In the genomic region with DNA sequence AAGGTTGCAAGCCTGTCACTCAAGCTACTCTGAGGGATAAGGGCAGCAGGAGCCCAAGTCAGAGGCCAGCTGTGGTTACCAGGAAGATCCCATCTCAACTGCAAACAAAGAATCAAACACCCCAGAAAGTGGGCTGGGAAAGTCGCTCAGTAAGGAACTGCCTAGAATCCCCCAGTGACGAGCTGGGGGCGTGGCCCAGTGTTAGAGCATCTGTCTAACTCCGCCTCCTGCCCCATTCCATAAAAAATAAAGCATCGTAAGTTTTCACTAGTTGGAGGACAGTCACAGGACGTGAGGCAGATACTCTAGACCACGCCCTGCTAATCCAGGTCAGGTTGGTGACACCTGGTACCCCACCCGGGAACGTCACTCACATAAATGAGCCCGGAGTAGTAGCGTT, we compare ENCODE assay signal across 27 mouse cellular contexts. TPM values are rescaled to one million over a fixed set of nuclear protein-coding genes. Genes with fewer than 3 reads are reported as not detected.
DNase-seq lines count a peak whose midpoint lies in the region; ATAC-seq and TF ChIP-seq lines count a peak whose summit lies in the region.
"Had no signal": no experiment of that assay in that cellular context is flagged by ENCODE, and none has a peak within 500 bp of the region (broad histone marks: within the 10 kb centered on the region; RNA-seq: fewer than 3 reads in every experiment).

No protein-coding gene starts in this region.

- no peak overlapping the region for H3K4me3 ChIP-seq in lung, postnatal 0 days (ENCODE audit: low read depth, low read length)
- no peak overlapping the region for H3K4me3 ChIP-seq in lung, adult 2 months (replicated peaks; ENCODE audit: extremely low read depth, low read depth, low read length)
- H3K4me3 ChIP-seq in ES-Bruce4 (ENCODE audit: low read depth, low read length) = peak overlapping the region; percentile 35
- H3K4me3 ChIP-seq in ES-E14 (ENCODE audit: insufficient read depth in 1 of 2, low read depth in 1 of 2, low read length in 2 of 2, poor library complexity in 1 of 2, severe bottlenecking in 1 of 2) = peak overlapping the region; percentile 50 to 53; a peak in 3 of 4 replicates
- H3K4me3 ChIP-seq in hindbrain, embryonic 16.5 days (ENCODE audit: low read length) = no peak overlapping the region
- H3K4me3 ChIP-seq: embryonic facial prominence, embryonic 15.5 days; erythroblast, embryonic 14.5 days; forebrain, embryonic 10.5 days; gastrocnemius, adult 2 months; heart, embryonic 13.5 days; hindbrain, embryonic 15.5 days had no signal

- no peak for TF ChIP-seq CTCF in lung, postnatal 0 days (IDR thresholded peaks at IDR 0.05)
- TF ChIP-seq CTCF in lung, adult 2 months (IDR thresholded peaks at IDR 0.05; ENCODE audit: insufficient read depth, low read length) = no peak
- TF ChIP-seq CTCF in ES-Bruce4 (IDR thresholded peaks at IDR 0.05; ENCODE audit: low read depth, low read length) = no peak

- 33% methylated on average over 11 of the region's 11 CpGs for WGBS in lung, postnatal 0 days
- WGBS in lung, adult 2 months = 35% methylated on average over 11 of the region's 11 CpGs
- WGBS in hindbrain, embryonic 16.5 days = 43% methylated on average over 11 of the region's 11 CpGs

- ATAC-seq in lung, postnatal 0 days = no peak
- no peak for ATAC-seq in hindbrain, embryonic 16.5 days
- ATAC-seq: forebrain, embryonic 14.5 days had no signal

- H3K4me1 ChIP-seq in lung, postnatal 0 days (ENCODE audit: insufficient read depth, low read depth, low read length) = no peaks in the 10 kb centered on the region
- peaks cover 5% of the 10 kb centered on the region for H3K4me1 ChIP-seq in lung, adult 2 months (ENCODE audit: control insufficient read depth, insufficient read depth, low read length)
- H3K4me1 ChIP-seq in ES-Bruce4 (ENCODE audit: control insufficient read depth, insufficient read depth, low read length) (no peaks in the 10 kb centered on the region), ES-E14 (ENCODE audit: control insufficient read depth in 2 of 2, insufficient read depth in 2 of 2, low read length in 2 of 2, poor library complexity in 1 of 2) (peaks cover 0 to 10% of the 10 kb centered on the region in 2 experiments; a peak in 1 of 4 replicates)
- no peaks in the 10 kb centered on the region for H3K4me1 ChIP-seq in hindbrain, embryonic 16.5 days (ENCODE audit: control insufficient read depth, insufficient read depth, low read depth, low read length)
- H3K4me1 ChIP-seq: heart, embryonic 13.5 days; hindbrain, embryonic 15.5 days had no signal

- H3K9ac ChIP-seq in lung, postnatal 0 days (replicated peaks; ENCODE audit: low read depth) = no peak overlapping the region
- H3K9ac ChIP-seq in ES-Bruce4 (ENCODE audit: low read depth, poor library complexity, severe bottlenecking) (no peak overlapping the region), ES-E14 (ENCODE audit: insufficient read depth, low read depth, low read length, poor library complexity, severe bottlenecking) (peak overlapping the region; percentile 22; the same call in 1 of the 2 replicates)
- no peak overlapping the region for H3K9ac ChIP-seq in hindbrain, embryonic 16.5 days (ENCODE audit: low read depth, low read length)
- H3K9ac ChIP-seq: embryonic facial prominence, embryonic 15.5 days; heart, embryonic 13.5 days; hindbrain, embryonic 15.5 days had no signal

- peak overlapping the region; percentile 32; the same call in 1 of the 2 replicates for H3K4me2 ChIP-seq in lung, postnatal 0 days (replicated peaks; ENCODE audit: low read depth, low read length)
- H3K4me2 ChIP-seq in hindbrain, embryonic 16.5 days (ENCODE audit: low read length) = no peak overlapping the region
- H3K4me2 ChIP-seq: embryonic facial prominence, embryonic 15.5 days; heart, embryonic 13.5 days; hindbrain, embryonic 15.5 days had no signal

- no peaks in the 10 kb centered on the region for H3K36me3 ChIP-seq in lung, postnatal 0 days (ENCODE audit: insufficient read depth, low read length)
- H3K36me3 ChIP-seq in ES-Bruce4 (ENCODE audit: control insufficient read depth, insufficient read depth, low read length, poor library complexity, severe bottlenecking) (no peaks in the 10 kb centered on the region), ES-E14 (ENCODE audit: control insufficient read depth, insufficient read depth, low read length, poor library complexity, severe bottlenecking) (no peaks in the 10 kb centered on the region)
- no peaks in the 10 kb centered on the region for H3K36me3 ChIP-seq in hindbrain, embryonic 16.5 days (ENCODE audit: control insufficient read depth, insufficient read depth, low read length)
- H3K36me3 ChIP-seq: embryonic facial prominence, embryonic 15.5 days; forebrain, embryonic 10.5 days; heart, embryonic 13.5 days; hindbrain, embryonic 15.5 days had no signal

- no peak for TF ChIP-seq EP300 in lung, postnatal 0 days (IDR thresholded peaks at IDR 0.05)
- no peak for TF ChIP-seq EP300 in ES-Bruce4 (IDR thresholded peaks at IDR 0.05; ENCODE audit: insufficient read depth, low read depth, low read length)

- H3K27me3 ChIP-seq in lung, postnatal 0 days (replicated peaks; ENCODE audit: insufficient read depth, low read length) = no peaks in the 10 kb centered on the region
- H3K27me3 ChIP-seq in ES-Bruce4 (ENCODE audit: control insufficient read depth, insufficient read depth, low read length, poor library complexity, severe bottlenecking) = no peaks in the 10 kb centered on the region
- H3K27me3 ChIP-seq in hindbrain, embryonic 16.5 days (replicated peaks; ENCODE audit: control insufficient read depth, insufficient read depth, low read length) = peaks cover 5% of the 10 kb centered on the region; the same call in 1 of the 2 replicates

- H3K27ac ChIP-seq in lung, postnatal 0 days (ENCODE audit: low read length) = peak overlapping the region; percentile 77
- H3K27ac ChIP-seq in ES-Bruce4 (ENCODE audit: insufficient read depth, low read length) (no peak overlapping the region), ES-E14 (ENCODE audit: insufficient read depth, low read depth, low read length, poor library complexity, severe bottlenecking) (no peak overlapping the region)
- no peak overlapping the region for H3K27ac ChIP-seq in hindbrain, embryonic 16.5 days (ENCODE audit: low read depth, low read length)
- H3K27ac ChIP-seq: embryonic facial prominence, embryonic 15.5 days; forebrain, embryonic 10.5 days; gastrocnemius, adult 2 months; heart, embryonic 13.5 days; hindbrain, embryonic 15.5 days had no signal

- TF ChIP-seq POLR2A in lung, adult 2 months (IDR thresholded peaks at IDR 0.05; ENCODE audit: borderline replicate concordance, extremely low read depth, low read depth, low read length) = no peak
- TF ChIP-seq POLR2A in ES-Bruce4 (IDR thresholded peaks at IDR 0.05; ENCODE audit: insufficient read depth, low read length) = no peak

- in situ Hi-C loops in ES-E14 (cut with MboI; ENCODE audit: low sequenced_read_pairs in 2 of 2, unreplicated experiment in 2 of 2) = no loop called here

- DNase-seq in lung, postnatal 0 days (ENCODE audit: low spot score) = peak; percentile 34
- no peak for DNase-seq in lung, adult 2 months
- DNase-seq in ES-E14 (ENCODE audit: low read depth, low spot score) = no peak
- no peak for DNase-seq in gastrocnemius, postnatal 10 days
- DNase-seq: adrenal gland, postnatal 10 days; cerebellum, adult 11 months; cerebellum, adult 8-10 months; cerebellum, postnatal 14 days; embryo, embryonic 11 days; gastrocnemius, adult 2 months; gastrocnemius, postnatal 36 days; heart, adult 11 months; heart, postnatal 36 days had no signal

- H3K9me3 ChIP-seq in lung, postnatal 0 days (ENCODE audit: low read length) = no peaks in the 10 kb centered on the region
- no peaks in the 10 kb centered on the region for H3K9me3 ChIP-seq in ES-Bruce4 (replicated peaks; ENCODE audit: control insufficient read depth, insufficient read depth, low read length, poor library complexity, severe bottlenecking)
- H3K9me3 ChIP-seq in ES-E14 (ENCODE audit: control insufficient read depth, insufficient read depth, low read depth, low read length) = no peaks in the 10 kb centered on the region
- no peaks in the 10 kb centered on the region for H3K9me3 ChIP-seq in hindbrain, embryonic 16.5 days (ENCODE audit: control insufficient read depth, low read length)
- H3K9me3 ChIP-seq: embryonic facial prominence, embryonic 15.5 days; hindbrain, embryonic 15.5 days had no signal

TF ChIP-seq in ES-E14, 5 proteins besides CTCF, POLR2A, EP300 and RAD21:
- TF ChIP-seq ZNF384 (IDR thresholded peaks at IDR 0.05; ENCODE audit: low read depth, low read length) = no peak
- TF ChIP-seq MAFK (IDR thresholded peaks at IDR 0.05; ENCODE audit: insufficient read depth, low read depth, low read length) = no peak
- TF ChIP-seq ZC3H11A (IDR thresholded peaks at IDR 0.05; ENCODE audit: borderline replicate concordance, low read depth, low read length) = no peak
- TF ChIP-seq CHD2 (IDR thresholded peaks at IDR 0.05; ENCODE audit: low read depth, low read length) = no peak
- TF ChIP-seq HCFC1 (IDR thresholded peaks at IDR 0.05; ENCODE audit: borderline replicate concordance, insufficient read depth, low read length) = no peak
TF ChIP-seq in ES-E14: peak in this region for 0.

RNA-seq across cellular contexts. Expression of gene Myh14, which starts 5.9 kb away (rescaled TPM):
- 202 and 215 TPM in 2 replicates for polyA plus RNA-seq in lung, postnatal 0 days (2015; fragmentation: Nextera tagmentation; extraction: Ambion mirVana)
- polyA plus RNA-seq in lung, adult 2 months (2012; rRNA removed) = 223 and 227 TPM in 2 replicates
- polyA plus RNA-seq in ES-Bruce4 (2011; ENCODE audit: insufficient read depth, insufficient read length, low read depth, missing spikeins) = 14.7 and 16.5 TPM in 2 replicates
- total RNA-seq in ES-E14 (2012; rRNA removed) = 7.0 and 9.8 TPM in 2 replicates
- polyA plus RNA-seq in hindbrain, embryonic 16.5 days (2015; fragmentation: Nextera tagmentation; extraction: Ambion mirVana) = 5.0 and 8.0 TPM in 2 replicates
- total RNA-seq in gastrocnemius, postnatal 10 days (2021) = 10 to 100 TPM; 21.4 to 23.3 TPM
- total RNA-seq: common myeloid progenitor, adult 5-6 weeks had no signal

RNA-seq across cellular contexts. Expression of gene Izumo2, which starts 43.8 kb away (rescaled TPM):
- not detected in 2 replicates for polyA plus RNA-seq in lung, postnatal 0 days (2015; fragmentation: Nextera tagmentation; extraction: Ambion mirVana)
- not detected in 2 replicates for polyA plus RNA-seq in lung, adult 2 months (2012; rRNA removed)
- polyA plus RNA-seq in ES-Bruce4 (2011; ENCODE audit: insufficient read depth, insufficient read length, low read depth, missing spikeins) = 1.8 and 2.2 TPM in 2 replicates
- 0.40 and 0.79 TPM in 2 replicates for total RNA-seq in ES-E14 (2012; rRNA removed)
- polyA plus RNA-seq in hindbrain, embryonic 16.5 days (2015; fragmentation: Nextera tagmentation; extraction: Ambion mirVana) = not detected in 2 replicates
- not detected for total RNA-seq in gastrocnemius, postnatal 10 days (2021)
- total RNA-seq: adrenal gland, postnatal 10 days; adrenal gland, postnatal 4 days; common myeloid progenitor, adult 5-6 weeks; gastrocnemius, adult 2 months; gastrocnemius, postnatal 36 days; heart, postnatal 36 days had no signal
- polyA plus RNA-seq: brain, embryonic 14.5 days; embryonic facial prominence, embryonic 11.5 days; embryonic facial prominence, embryonic 15.5 days; erythroblast, embryonic 14.5 days; forebrain, embryonic 10.5 days; forebrain, embryonic 14.5 days; heart, embryonic 13.5 days; heart, postnatal 0 days; hindbrain, embryonic 11.5 days; hindbrain, embryonic 15.5 days had no signal

Comparison
In these comparisons a context has a peak if more than half of its experiments do, and no peak if none do; other contexts are left out.
1. H3K4me3 ChIP-seq: peak in ES-Bruce4 (single experiment) and ES-E14 (2 of 2); none in lung, postnatal 0 days (single experiment), lung, adult 2 months (single experiment) and hindbrain, embryonic 16.5 days (single experiment).
2. RNA of gene Myh14, which starts 5.9 kb away (polyA plus RNA-seq): 223 to 227 TPM in lung, adult 2 months and 202 to 215 TPM in lung, postnatal 0 days; 14.7 to 16.5 TPM in ES-Bruce4 and 5.0 to 8.0 TPM in hindbrain, embryonic 16.5 days; every median in the first group is over 10 times any median in the second.